ENCODE assay signal across 25 mouse cellular contexts in genomic region chr15:67395114-67395513, GRCm38 (mm10).
"Had no signal": no experiment of that assay in that cellular context is flagged by ENCODE, and none has a peak within 500 bp of the region (broad histone marks: within the 10 kb centered on the region; RNA-seq: fewer than 3 reads in every experiment).

No protein-coding gene starts in this region.

- DNase-seq: cerebellum, adult 9-10 months; cerebellum, adult 9-11 months; cerebellum, postnatal 10 days; cerebellum, postnatal 14 days; cerebellum, postnatal 25 days; cerebellum, postnatal 36 days; embryo, embryonic 11 days; forebrain, postnatal 0 days; gastrocnemius, adult 2 months; gastrocnemius, postnatal 10 days; gastrocnemius, postnatal 14 days; gastrocnemius, postnatal 25 days; gastrocnemius, postnatal 36 days; heart, adult 11 months; heart, adult 18-20 months; heart, adult 2 months had no signal

- H3K4me2 ChIP-seq: embryonic facial prominence, embryonic 12.5 days; embryonic facial prominence, embryonic 13.5 days; embryonic facial prominence, embryonic 15.5 days; forebrain, embryonic 12.5 days; forebrain, embryonic 13.5 days; forebrain, embryonic 15.5 days had no signal

- H3K9me3 ChIP-seq: embryonic facial prominence, embryonic 10.5 days; embryonic facial prominence, embryonic 12.5 days; embryonic facial prominence, embryonic 13.5 days; embryonic facial prominence, embryonic 15.5 days; forebrain, embryonic 10.5 days; forebrain, embryonic 12.5 days; forebrain, embryonic 13.5 days; forebrain, embryonic 15.5 days had no signal

- H3K4me1 ChIP-seq: embryonic facial prominence, embryonic 10.5 days; embryonic facial prominence, embryonic 12.5 days; embryonic facial prominence, embryonic 13.5 days; embryonic facial prominence, embryonic 15.5 days; forebrain, embryonic 10.5 days; forebrain, embryonic 12.5 days; forebrain, embryonic 13.5 days; forebrain, embryonic 15.5 days had no signal

- H3K9ac ChIP-seq: embryonic facial prominence, embryonic 12.5 days; embryonic facial prominence, embryonic 13.5 days; embryonic facial prominence, embryonic 15.5 days; forebrain, embryonic 12.5 days; forebrain, embryonic 13.5 days; forebrain, embryonic 15.5 days; forebrain, postnatal 0 days had no signal

- H3K36me3 ChIP-seq: embryonic facial prominence, embryonic 10.5 days; embryonic facial prominence, embryonic 12.5 days; embryonic facial prominence, embryonic 13.5 days; embryonic facial prominence, embryonic 15.5 days; forebrain, embryonic 10.5 days; forebrain, embryonic 12.5 days; forebrain, embryonic 15.5 days had no signal

- H3K27ac ChIP-seq: embryonic facial prominence, embryonic 10.5 days; embryonic facial prominence, embryonic 12.5 days; embryonic facial prominence, embryonic 13.5 days; embryonic facial prominence, embryonic 15.5 days; forebrain, embryonic 10.5 days; forebrain, embryonic 12.5 days; forebrain, embryonic 13.5 days; forebrain, embryonic 15.5 days; gastrocnemius, adult 2 months; heart, adult 2 months had no signal

- H3K27me3 ChIP-seq: embryonic facial prominence, embryonic 12.5 days; embryonic facial prominence, embryonic 13.5 days; embryonic facial prominence, embryonic 15.5 days; forebrain, embryonic 12.5 days; forebrain, embryonic 13.5 days; forebrain, embryonic 15.5 days had no signal

- H3K4me3 ChIP-seq: embryonic facial prominence, embryonic 10.5 days; embryonic facial prominence, embryonic 12.5 days; embryonic facial prominence, embryonic 13.5 days; embryonic facial prominence, embryonic 15.5 days; erythroblast, embryonic 14.5 days; forebrain, embryonic 10.5 days; forebrain, embryonic 12.5 days; forebrain, embryonic 13.5 days; forebrain, embryonic 15.5 days; gastrocnemius, adult 2 months; heart, adult 2 months had no signal
